Mouse (Mus musculus) megakaryocyte, adult 5-6 weeks (primary cell): Measurements from ENCODE around the gene Gnb1l. TPM values are rescaled to one million over a fixed set of nuclear protein-coding genes. Genes with fewer than 3 reads are reported as not detected.

Source experiments
- ATAC-seq: 2 replicates; pipeline ENCODE4 v1.8.0; 2016; ENCODE audit warnings: mild to moderate bottlenecking, inconsistent platforms; ENCODE audit not compliant: poor library complexity, severe bottlenecking
- total RNA-seq, 2 experiments: library from RNA; stranded (forward) in 1 of 2; stranded (reverse) in 1 of 2; fragments of 153-499, 151-499 nt in 1 of 2; fragments of 221-1000, 200-1000 nt in 1 of 2; gene quantifications; 2 replicates each; pipeline versions ENCODE4 v1.2.3 to v1.2.4; 2015 to 2017

Gnb1l gene
- 1.7 and 4.6 TPM in 2 replicates for total RNA-seq (2015)
- total RNA-seq (2017), result 0.20 and 3.5 TPM in 2 replicates

DNA sequence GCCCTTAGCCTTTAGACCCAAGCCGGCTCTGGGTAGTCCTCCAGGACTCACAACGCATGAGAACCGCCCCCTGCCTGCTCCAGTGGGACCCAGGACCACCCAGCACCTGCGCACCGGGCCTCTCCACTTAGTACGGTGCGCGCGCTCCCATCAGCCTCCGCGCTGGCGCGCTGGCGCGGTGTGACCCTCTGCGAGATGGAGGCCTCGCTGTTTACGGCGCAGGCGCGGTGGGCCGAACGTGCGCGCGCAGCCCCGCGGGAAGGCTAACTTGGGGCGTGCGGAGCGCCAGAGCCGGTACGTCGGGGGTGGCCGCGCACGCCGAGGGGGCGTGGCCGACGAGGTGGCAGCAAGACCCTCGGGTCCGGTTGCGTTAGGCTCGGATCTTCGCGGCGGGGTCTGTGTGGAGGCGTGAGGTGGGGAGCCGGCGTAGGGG is at the start of gene Gnb1l, which contains the start of gene Rtl10:
Gene Gnb1l (plus strand): TSS at position 156 of the 433 bp plus-strand sequence.
Gene Rtl10 (plus strand): TSS at position 344 of the 433 bp plus-strand sequence.
- peak; percentile 88 for ATAC-seq

DNA sequence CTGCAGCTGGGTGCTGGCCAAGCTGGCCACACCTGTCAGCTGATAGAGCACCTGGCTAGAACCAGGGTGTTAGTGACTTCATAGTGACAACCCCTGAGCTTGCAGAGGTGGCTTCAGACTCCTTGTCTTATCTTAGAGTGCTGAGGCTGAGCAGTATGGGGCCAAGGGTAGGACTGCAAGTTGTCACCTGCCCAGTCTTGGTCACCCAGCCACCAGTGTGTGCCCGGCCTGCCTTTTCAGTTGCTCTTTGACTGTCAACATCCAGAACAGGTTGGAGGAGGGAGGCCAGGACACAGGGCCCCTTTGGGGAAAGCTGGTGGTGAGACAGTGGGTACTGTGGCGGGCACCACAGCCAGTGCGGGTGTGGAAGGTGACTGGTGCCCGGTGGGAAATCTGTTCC is 49.5 kb upstream of the Gnb1l start:
- ATAC-seq, result no peak

DNA sequence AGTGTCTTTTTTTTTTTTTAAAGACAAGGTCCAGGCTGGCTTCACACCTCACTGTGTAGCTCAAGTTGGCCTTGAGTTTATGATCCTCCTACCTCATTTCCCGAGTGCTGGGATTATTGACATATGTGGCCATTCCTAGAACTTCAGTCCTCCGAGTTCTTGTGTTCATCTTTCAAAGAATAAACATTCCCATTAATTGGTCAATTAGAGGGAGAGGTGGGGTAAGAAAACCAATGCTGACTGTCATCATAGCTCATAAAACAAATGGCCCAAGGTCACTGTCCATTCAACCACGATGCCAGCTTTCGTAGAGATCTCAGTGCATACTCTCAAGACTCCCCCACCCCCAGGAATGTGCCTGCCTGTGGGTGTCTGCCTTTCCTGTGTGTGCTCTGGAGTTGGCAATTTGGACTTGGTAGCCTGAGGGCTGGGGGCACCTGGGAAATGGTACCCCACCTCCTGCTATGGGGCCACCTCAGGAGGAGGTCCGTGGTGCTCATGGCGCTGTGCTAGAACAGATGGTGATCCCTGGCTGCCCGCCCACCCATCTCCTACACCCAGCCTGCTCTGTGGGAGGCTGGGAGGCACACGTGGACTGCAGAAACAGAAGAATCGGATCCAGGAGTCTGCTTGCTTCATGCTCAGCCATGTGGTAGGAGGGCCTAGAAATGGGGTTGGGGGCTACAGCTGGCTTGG is 46.9 kb upstream of the Gnb1l start:
- ATAC-seq, result no peak

DNA sequence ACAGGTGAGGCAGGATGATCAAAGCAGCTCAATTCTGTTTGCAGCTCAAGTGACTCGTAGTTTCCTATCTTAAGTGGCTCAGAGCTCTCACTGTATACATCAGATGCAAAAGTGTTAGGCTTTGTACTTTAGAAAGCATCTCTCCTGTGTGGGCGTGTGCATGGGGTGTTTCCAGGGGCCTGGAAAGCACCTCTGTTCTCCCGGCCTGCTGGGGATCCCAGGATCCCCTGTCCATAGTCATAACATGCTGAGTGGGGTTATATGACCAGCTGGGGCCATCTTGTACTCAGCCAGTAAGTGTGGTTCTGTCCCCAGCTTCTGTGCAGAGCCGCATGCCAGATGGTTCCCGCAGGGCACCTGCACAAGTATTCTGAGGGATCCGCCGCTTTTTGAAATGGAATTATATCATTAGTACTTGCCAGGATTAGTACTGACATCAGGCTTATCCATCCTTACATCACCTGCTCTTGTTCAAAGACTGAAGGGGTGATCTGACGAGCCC is 46.1 kb upstream of the Gnb1l start:
- no peak for ATAC-seq

DNA sequence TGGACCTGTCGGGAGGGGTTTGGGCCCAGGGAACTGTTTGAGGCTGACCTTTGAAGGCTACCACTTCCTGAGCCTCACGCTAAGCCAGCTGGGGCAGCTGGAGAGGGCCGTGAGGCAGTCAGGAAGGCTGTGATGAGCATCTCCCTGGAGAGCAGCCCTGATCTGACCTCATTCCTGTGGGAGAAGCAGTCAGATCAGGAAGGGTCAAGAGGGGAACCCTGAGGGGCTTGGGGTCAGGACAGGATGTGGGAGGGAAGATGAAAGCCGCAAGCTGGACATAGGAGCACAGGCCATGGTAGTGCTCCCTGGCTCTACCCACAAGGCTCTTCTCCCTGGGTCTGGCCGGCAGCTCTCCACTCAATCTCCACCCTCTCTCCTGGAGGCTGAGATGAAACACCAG is 44.7 kb upstream of the Gnb1l start:
- ATAC-seq, result no peak

DNA sequence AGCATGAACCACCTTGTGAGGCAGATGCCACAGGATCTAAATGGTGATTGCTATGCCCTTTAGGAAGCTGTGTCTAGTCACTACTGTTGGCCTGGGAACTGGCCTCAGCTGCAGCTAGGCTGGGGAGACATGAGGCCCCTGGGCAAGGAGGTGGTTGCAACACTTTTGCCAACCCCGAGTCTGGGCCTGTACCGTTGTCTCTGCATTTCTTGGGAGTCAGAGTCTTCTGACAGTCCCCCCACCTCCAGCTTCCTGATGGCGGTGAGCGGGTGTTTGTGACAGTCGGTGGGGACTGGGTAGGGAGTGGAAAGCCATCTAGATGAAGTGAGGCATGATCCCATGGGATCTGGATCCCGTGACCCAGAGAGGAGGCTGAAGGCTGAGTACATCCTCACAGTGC is 43.1 kb upstream of the Gnb1l start:
- ATAC-seq, result no peak

DNA sequence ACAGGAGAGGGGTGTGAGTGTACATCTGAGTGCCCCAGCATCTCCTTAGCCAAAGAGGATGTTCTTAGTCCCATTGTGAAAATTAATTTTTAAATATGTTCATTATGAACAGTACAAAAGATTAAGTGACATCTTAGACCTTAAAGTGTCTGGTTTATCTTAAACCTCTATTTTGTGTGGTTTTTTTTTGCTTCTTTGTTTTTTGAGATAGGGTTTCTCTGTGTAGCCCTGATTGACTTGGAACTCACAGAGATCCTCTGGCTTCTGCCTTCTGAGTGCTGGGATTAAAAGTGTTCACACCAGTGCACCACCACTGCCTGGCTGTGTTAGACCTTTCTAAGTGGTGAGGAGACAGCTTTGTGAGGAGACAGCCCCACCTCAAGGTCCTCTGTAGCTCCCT is 39.9 kb upstream of the Gnb1l start:
- no peak for ATAC-seq

DNA sequence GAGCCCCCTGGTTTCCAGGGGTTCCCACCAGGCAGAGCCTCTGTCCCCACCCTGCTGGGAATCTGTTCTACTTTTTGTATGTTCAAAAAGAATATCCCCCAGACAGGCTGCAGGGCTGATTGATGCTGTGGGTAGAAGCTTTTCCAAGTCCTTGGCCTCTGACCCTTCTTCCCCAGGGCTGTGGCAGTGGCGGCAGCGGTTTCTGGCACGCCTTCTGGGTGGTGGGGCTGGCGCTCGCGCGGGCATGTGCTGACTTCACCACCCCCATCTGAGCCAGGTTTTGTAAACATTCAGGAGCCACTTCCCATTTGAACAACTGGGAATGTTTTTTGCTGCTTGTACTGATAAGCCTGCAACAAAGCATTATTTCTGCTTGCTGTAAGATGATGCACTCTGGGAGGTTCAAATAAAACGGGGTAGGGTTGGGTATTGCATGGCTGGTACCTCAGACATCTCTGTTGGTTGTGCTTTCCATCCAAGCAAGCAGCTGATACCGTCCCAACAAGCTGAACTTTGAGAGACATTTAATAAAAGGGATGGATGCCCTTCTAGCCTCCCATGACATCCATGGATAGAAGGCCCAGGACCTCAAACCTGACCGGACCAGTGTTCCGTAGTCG is 39.1 kb upstream of the Gnb1l start:
- no peak for ATAC-seq

DNA sequence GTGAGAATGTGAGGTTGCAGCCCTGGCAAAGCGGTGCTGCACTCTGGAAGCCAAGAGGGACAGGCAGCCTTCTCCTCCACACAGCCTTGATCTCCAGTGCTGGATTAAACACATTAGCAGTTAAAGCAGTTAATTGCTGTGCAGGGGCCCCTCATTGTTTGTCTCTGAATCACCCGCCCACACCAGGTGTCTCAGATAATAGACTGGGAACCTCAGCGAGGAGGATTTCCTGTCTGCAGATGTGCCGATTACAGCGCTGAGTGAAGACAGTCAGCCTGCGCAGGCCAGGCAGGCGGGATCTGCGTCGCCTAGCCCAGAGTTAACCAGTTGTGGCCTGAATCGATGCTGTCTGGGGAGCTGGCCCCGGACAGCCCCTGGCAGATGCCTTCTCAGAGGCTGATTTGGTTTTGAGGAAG is 38.5 kb upstream of the Gnb1l start:
- ATAC-seq, result peak; percentile 51

DNA sequence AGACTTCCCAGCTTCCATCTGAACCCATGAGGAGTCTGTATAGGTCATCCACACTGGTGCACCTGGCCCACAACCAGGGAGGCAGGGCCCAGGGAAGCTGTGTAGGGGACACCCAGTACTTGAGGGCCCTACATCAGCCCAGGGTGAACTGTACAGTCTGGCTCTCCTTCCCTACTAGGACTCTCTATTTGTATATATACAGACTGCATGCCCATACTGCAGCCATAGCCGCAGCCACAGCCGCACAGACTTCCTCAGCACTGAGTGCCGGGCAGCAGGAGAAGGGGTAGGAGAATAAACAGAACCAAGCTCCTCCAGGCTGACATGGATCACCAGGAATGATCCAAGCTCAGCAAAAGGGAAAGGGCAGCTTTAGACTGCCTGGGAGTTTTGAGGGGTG is 37.7 kb upstream of the Gnb1l start:
- no peak for ATAC-seq

DNA sequence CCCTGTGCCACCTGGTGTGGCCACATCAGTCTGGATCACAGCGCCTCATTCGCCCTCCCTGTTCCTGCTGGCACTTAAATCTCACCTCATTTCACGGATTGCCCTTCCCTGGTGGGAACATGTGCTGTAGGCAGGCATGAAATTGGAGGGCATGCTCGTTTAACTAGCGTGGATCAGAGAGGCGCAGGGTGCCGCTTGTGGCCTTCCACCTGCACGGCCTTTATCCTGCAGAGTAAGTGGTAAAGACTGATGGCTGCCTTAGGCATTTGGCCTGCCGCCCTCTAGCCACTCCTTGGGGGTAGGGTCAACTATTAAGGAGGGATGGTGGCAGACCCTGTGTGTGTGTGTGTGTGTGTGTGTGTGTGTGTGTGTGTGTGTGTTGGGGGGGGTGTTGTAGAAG is 36.5 kb upstream of the Gnb1l start:
- no peak for ATAC-seq

DNA sequence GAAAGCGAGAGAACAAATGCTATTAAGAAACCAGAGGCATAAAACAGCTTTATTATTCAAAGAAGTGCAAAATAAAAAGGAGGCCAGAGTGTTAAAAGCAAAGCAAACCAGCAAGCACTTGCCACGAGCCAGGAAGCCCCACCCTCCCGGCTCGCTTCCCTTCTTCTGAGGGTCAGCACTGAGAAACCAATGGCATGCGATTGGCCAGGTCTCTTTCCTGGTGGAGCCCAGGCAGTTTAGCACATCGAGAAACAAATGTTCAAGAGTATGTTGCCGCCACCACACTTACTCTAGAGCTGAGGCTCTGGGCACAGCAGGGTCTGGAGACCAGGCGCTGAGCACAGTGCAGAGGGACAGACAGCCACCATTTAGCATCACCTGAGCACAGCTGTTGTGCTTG is 35.9 kb upstream of the Gnb1l start:
- no peak for ATAC-seq

DNA sequence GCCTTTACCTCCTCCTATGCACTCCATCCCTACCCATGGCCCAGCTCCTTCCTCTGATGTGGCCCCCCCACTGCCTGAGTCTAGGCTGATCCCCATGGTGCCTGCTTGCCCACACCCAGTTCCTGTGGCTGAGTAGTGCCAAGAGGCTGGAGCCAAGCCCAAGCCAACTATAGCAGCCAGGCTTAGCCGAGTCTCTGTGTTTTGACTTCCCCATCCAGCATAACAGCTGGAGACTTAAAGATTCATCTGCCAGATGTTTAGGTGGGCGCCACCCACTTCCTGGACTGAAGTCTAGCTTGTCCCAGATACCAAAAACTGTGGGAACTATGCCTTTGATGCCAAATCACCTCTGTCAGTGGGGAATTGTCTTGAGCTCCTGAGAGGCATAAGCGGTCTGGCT is 34.2 kb upstream of the Gnb1l start:
- no peak for ATAC-seq

DNA sequence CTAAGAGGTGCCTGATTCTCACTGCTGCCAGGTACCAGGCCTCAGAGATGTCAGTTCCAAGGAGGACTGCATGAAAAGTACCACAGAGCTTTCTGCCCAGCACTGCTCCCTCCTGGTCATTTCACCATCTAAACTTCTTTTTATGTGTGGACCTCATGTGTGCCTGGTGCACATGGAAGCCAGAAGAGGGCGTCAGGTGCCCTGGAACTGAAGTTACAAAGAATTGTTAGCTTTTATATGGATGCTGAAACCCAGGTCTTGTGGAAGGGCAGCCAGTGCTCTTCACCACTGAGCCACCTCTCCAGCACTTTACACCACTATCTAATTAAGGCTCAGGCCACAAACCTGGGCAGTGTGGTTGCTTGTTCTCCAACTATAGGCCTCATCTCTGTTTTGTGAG is 27.7 kb upstream of the Gnb1l start:
- no peak for ATAC-seq

DNA sequence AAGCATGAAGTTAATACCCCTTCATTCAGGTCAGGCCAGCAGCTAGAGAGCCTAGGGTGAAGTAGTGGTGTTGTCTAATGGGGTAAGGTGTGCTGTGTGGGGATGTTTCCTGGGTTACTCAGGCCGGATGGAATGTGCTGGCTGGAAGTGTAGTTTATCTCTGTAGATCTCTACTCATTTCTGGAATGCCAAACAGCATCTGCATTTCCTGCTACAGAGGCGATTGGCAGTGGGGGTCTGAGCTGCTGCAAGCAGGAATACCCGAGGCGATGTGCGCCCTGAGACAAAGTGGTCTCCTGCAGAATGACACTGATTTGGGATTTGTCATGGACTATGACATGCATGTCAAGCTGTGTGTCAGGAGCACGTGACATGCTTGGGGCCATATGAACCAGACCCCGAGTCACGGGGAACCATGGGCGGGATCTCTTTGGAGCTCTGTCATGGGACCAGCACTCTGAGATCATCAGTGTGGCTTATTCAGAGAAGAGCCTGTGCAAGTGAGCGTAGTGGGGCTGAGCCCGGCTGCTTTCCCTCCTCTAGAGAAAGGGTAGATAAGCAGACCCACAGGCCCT is 27.0 kb upstream of the Gnb1l start:
- no peak for ATAC-seq

DNA sequence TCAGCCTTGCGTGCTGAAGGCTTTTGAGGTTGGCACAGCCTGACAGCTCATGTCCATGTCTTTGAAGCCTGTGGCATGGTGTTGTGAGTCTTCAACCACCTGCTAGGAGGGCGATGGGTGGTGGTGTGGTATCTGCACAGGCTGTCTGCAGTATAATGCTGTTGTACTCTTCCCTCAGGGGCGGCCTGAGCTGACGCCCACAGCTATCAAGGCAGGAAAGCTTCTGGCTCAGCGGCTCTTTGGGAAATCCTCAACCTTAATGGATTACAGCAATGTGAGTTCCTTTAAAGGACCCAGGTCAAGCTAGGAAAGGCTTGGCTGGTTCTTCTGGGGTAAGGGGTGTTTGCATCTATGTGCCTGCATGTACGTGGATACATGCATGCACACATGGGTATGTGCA is 26.5 kb upstream of the Gnb1l start:
- no peak for ATAC-seq

DNA sequence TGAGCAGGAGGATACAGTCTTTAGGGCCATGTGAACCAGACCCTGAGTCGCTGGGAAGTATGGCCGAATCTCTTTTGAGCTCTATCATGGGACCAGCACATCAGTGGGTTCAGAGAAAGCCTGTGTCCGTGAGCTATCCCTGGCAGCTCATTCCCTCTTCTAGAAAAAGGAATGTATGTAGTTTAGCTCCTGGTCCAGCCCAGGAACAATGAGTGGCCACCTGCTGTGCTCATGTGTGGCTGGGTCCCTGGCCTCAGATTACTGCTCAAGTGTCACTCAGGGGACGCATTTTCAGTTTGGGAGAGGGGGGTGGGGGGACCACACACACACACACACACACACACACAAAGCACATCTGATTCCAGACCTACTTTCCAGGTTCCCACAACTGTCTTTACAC is 26.1 kb upstream of the Gnb1l start:
- no peak for ATAC-seq

DNA sequence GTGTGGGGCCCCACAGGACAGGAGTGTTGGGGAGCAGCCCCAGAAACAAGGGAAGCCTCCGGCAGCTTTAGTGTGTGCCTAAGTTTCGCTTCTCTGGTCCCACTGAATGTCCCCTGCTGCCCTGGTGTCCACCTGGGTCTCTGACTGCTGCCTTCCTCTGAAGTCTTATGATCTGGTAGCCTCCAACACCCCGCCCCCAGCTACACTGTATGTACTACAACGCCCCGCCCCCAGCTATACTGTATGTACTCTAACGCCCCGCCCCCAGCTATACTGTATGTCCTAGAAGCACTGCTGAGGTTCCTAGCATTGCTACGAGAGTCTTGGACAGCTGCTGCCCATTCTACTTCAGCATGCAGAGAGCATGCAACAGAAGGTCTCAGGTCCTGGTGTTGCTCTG is 25.5 kb upstream of the Gnb1l start:
- ATAC-seq, result no peak

DNA sequence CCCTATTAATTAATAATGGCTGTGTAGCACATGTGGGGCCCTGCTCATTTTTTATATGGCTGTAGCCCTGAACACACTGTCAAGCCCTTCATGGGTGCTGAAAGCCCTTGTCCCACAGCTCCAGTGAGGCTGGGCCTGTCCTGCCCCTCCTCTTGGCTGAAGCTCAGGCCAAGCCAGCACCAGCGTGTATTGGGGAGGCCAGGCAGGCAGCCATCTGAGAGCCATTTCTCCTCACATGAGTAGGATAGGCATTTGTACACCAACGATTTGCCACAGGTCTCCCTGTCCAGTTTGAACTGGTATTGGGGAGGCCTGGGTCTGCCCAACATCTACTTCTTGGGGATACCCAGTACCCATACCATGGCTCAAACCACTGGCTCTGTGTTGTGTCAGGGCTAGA is 24.5 kb upstream of the Gnb1l start:
- no peak for ATAC-seq

DNA sequence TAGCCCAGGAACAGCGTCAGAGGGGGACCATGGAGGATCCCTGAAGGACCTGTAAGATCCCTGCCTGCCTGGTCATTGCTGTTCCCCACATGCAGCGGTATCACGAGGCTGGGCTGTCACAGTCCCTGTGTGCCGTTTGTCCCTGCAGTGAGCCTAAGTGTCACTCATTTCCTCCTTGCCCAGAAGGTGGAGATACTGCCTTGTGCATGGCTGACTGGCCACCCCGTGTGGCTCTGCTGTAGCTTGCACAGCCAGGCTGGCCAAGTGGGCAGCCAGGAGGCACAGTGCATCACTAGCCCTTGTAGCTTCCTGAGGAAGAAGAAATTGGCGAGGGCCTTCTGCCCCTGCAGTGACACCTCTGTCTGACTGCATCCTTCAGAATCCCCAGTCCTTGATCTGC is 20.5 kb upstream of the Gnb1l start:
- ATAC-seq, result no peak

DNA sequence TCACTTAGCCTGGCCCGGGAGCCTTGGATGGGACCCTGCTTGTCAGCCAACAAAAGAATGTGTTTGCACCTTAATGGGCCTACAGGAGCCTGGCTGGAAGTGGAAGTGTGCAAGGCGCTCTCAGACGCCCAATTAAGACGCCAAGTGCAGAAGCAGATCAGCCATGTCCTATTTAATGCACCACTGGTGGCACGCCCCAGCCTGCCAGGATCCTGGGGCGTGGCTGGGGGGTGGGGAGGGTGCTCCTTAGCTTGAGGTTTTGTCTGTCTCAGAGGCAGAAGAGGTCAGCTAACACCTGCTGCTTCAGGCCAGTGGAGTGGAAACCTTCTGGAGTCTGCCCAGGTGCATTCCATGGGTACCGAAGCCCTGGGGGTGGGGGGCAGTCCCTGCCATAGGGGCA is 18.8 kb upstream of the Gnb1l start:
- no peak for ATAC-seq

DNA sequence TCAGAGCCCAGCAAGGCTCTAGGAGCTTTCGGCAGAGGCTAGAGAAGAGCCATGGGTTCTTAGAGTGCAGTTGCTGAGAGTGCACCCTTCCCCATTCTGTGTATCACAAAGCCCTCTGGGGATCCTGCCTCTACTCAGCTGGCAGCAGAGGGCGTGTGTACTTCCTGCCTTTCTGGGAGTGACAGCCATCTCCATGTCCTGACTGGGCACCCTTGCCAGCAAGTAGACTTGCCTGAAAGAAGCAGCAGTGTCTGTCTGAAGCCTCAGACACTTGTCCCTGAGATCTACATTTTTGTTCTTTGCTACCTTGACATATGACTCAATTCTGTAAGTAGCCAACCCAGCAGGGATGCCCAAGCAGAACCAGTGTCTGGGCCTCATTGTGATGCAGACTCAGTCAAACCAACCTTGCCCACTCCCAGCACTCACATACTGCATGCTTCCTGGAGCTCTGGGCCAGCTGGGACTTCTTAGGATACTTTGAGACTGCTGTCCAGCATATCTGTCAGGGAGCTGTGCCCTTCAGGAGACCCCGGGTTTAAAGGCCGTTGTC is 17.5 kb upstream of the Gnb1l start:
- ATAC-seq, result no peak
